Mouse (Mus musculus) spleen, postnatal 14 days (tissue): ENCODE data around the gene Spock1.
A peak's percentile ranks its signal among the peaks of the same experiment; 100 is the strongest.

Experiments
- DNase-seq, 2 experiments: peaks; one replicate each; pipeline ENCODE4 v3.0.0; 2021 to 2022; ENCODE audit warnings: low spot score in 2 of 2

The Spock1 gene

GRCm38 (mm10) chr13:57908266-57908582 is at the start of gene Spock1:
Gene Spock1 (minus strand): TSS chr13:57908332.
- DNase-seq, result peak; percentile 14 to 38

GRCm38 (mm10) chr13:57950091-57950490 is 42.0 kb upstream of the Spock1 start:
- no peak for DNase-seq

- no peak for DNase-seq
These were observed 41.4 kb upstream of the Spock1 start for GRCm38 (mm10) chr13:57949513-57949912.

GRCm38 (mm10) chr13:57945197-57945596 is 37.1 kb upstream of the Spock1 start:
- no peak for DNase-seq

- DNase-seq, result no peak
These were observed 36.3 kb upstream of the Spock1 start for GRCm38 (mm10) chr13:57944434-57944833.

- no peak for DNase-seq
These were observed 35.8 kb upstream of the Spock1 start for GRCm38 (mm10) chr13:57943900-57944299.

GRCm38 (mm10) chr13:57937463-57938229 is 29.5 kb upstream of the Spock1 start:
- DNase-seq, result no peak

GRCm38 (mm10) chr13:57931998-57932397 is 23.9 kb upstream of the Spock1 start:
- no peak for DNase-seq

- DNase-seq, result no peak
These were observed 23.2 kb upstream of the Spock1 start for GRCm38 (mm10) chr13:57931376-57931775.

GRCm38 (mm10) chr13:57930720-57931119 is 22.6 kb upstream of the Spock1 start:
- DNase-seq, result no peak

- no peak for DNase-seq
These were observed 22.2 kb upstream of the Spock1 start for GRCm38 (mm10) chr13:57930283-57930682.

GRCm38 (mm10) chr13:57919947-57920346 is 11.8 kb upstream of the Spock1 start:
- DNase-seq, result no peak

- no peak for DNase-seq
These were observed 3.0 kb upstream of the Spock1 start for GRCm38 (mm10) chr13:57911171-57911570.

GRCm38 (mm10) chr13:57907428-57908265 is 485 bp downstream of the Spock1 start:
- no peak for DNase-seq

GRCm38 (mm10) chr13:57894597-57894996 is 13.5 kb downstream of the Spock1 start:
- no peak for DNase-seq

GRCm38 (mm10) chr13:57889708-57890107 is 18.4 kb downstream of the Spock1 start:
- no peak for DNase-seq

GRCm38 (mm10) chr13:57889050-57889449 is 19.1 kb downstream of the Spock1 start:
- no peak for DNase-seq

- DNase-seq, result no peak
These were observed 28.3 kb downstream of the Spock1 start for GRCm38 (mm10) chr13:57879817-57880216.

- no peak for DNase-seq
These were observed 29.3 kb downstream of the Spock1 start for GRCm38 (mm10) chr13:57878797-57879196.

GRCm38 (mm10) chr13:57877782-57878181 is 30.4 kb downstream of the Spock1 start:
- DNase-seq, result no peak

- no peak for DNase-seq
These were observed 31.2 kb downstream of the Spock1 start for GRCm38 (mm10) chr13:57876966-57877365.

- DNase-seq, result no peak
These were observed 38.1 kb downstream of the Spock1 start for GRCm38 (mm10) chr13:57870058-57870457.

GRCm38 (mm10) chr13:57867586-57867985 is 40.5 kb downstream of the Spock1 start:
- DNase-seq, result no peak
